Comparison of ENCODE assay signal across 8 mouse cellular contexts in the genomic region with DNA sequence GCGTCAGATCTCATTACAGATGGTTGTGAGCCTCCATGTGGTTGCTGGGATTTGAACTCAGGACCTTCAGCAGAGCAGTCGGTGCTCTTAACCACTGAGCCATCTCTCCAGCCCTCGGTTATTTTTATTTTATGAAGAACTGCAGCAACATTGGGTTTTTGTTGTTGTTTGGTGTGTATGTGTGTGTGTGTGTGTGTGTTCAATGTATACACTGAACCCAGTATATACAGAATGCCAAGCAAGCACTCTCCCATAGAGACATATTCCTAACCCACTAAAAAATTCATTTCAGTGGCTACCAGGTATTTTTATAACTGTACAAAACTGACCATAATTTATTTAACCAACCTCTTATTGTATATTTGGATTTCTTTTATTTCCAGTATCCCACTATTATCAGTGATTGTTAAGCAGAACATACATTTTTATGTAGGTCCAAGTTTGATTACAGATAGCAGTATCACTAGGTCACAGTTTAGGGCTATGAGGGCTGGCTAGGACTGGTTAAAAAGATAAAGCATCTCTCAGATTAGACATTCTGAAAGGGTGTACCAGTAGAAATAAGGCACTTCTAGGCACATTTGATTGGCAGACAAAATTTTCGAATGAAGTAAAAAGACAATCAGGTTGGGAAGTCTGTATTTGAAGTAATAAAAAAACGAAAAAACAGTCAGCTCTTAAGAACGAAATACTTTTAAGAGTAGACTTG. TPM values are rescaled to one million over a fixed set of nuclear protein-coding genes. Genes with fewer than 3 reads are reported as not detected.
A peak's percentile ranks its signal among the peaks of the same experiment; 100 is the strongest.
DNase-seq lines count a peak whose midpoint lies in the region; ATAC-seq and TF ChIP-seq lines count a peak whose summit lies in the region.

No protein-coding gene starts in this region.

- no peak overlapping the region for H3K9ac ChIP-seq in heart, postnatal 0 days (replicated peaks; ENCODE audit: low read depth, low read length)
- H3K9ac ChIP-seq in intestine, embryonic 14.5 days (ENCODE audit: low read length): peak overlapping the region; percentile 58
- peak overlapping the region; percentile 75 for H3K9ac ChIP-seq in midbrain, embryonic 14.5 days (replicated peaks; ENCODE audit: low read length)

- ATAC-seq in heart, postnatal 0 days (ENCODE audit: insufficient read depth, low read depth): no peak
- ATAC-seq in intestine, embryonic 14.5 days (replicated peaks; ENCODE audit: low FRiP score, low TSS enrichment, low read depth): no peak
- ATAC-seq in midbrain, embryonic 14.5 days (ENCODE audit: low FRiP score, low TSS enrichment): no peak

- H3K4me3 ChIP-seq in heart, postnatal 0 days (ENCODE audit: low read depth, low read length): peak overlapping the region; percentile 77
- H3K4me3 ChIP-seq in cortical plate, adult 2 months (ENCODE audit: insufficient read depth, low read length): peak overlapping the region; percentile 67; the same call in 1 of the 2 replicates
- H3K4me3 ChIP-seq in intestine, embryonic 14.5 days (ENCODE audit: low read depth, low read length): peak overlapping the region; percentile 60
- peak overlapping the region; percentile 67 for H3K4me3 ChIP-seq in midbrain, embryonic 14.5 days (replicated peaks; ENCODE audit: low read depth, low read length)

- TF ChIP-seq CTCF in heart, postnatal 0 days (IDR thresholded peaks at IDR 0.05; ENCODE audit: low read depth): no peak
- TF ChIP-seq CTCF in cortical plate, adult 2 months (IDR thresholded peaks at IDR 0.05; ENCODE audit: extremely low read depth, insufficient read depth, low read length): no peak

- 54% methylated on average over 6 of the region's 6 CpGs for WGBS in heart, postnatal 0 days
- WGBS in intestine, embryonic 14.5 days: 54% methylated on average over 6 of the region's 6 CpGs
- WGBS in midbrain, embryonic 14.5 days: 64% methylated on average over 6 of the region's 6 CpGs

- no peak for TF ChIP-seq EP300 in heart, postnatal 0 days (IDR thresholded peaks at IDR 0.05; ENCODE audit: low read depth)

- peak overlapping the region; percentile 77; the same call in 1 of the 2 replicates for H3K4me2 ChIP-seq in heart, postnatal 0 days (ENCODE audit: low read depth, low read length)
- peak overlapping the region; percentile 83 for H3K4me2 ChIP-seq in intestine, embryonic 14.5 days (ENCODE audit: low read length)
- H3K4me2 ChIP-seq in midbrain, embryonic 14.5 days (ENCODE audit: low read length): peak overlapping the region; percentile 89

- TF ChIP-seq POLR2A in cortical plate, adult 2 months (IDR thresholded peaks at IDR 0.05; ENCODE audit: extremely low read depth, insufficient read depth, low read length): no peak

- H3K27me3 ChIP-seq in heart, postnatal 0 days (ENCODE audit: control insufficient read depth, insufficient read depth, low read length): no peaks in the 10 kb centered on the region
- H3K27me3 ChIP-seq in intestine, embryonic 14.5 days (replicated peaks; ENCODE audit: control insufficient read depth, insufficient read depth, low read length): no peaks in the 10 kb centered on the region
- H3K27me3 ChIP-seq in midbrain, embryonic 14.5 days (ENCODE audit: control insufficient read depth, insufficient read depth, low read length): no peaks in the 10 kb centered on the region

- H3K36me3 ChIP-seq in heart, postnatal 0 days (replicated peaks; ENCODE audit: control insufficient read depth, insufficient read depth, low read length): peaks cover 17% of the 10 kb centered on the region
- H3K36me3 ChIP-seq in intestine, embryonic 14.5 days (ENCODE audit: control insufficient read depth, insufficient read depth, low read length): peaks cover 13% of the 10 kb centered on the region
- H3K36me3 ChIP-seq in midbrain, embryonic 14.5 days (ENCODE audit: control insufficient read depth, insufficient read depth, low read length): peaks cover 7% of the 10 kb centered on the region

- peak overlapping the region; percentile 99 for H3K27ac ChIP-seq in heart, postnatal 0 days (ENCODE audit: low read depth)
- no peak overlapping the region for H3K27ac ChIP-seq in cortical plate, adult 2 months (ENCODE audit: insufficient read depth, low read length)
- peak overlapping the region; percentile 92; the same call in 1 of the 2 replicates for H3K27ac ChIP-seq in intestine, embryonic 14.5 days (ENCODE audit: low read depth)
- 0 out of 2 replicates have a peak overlapping the region, but pooled peaks have one; percentile 98 for H3K27ac ChIP-seq in midbrain, embryonic 14.5 days (replicated peaks; ENCODE audit: low read depth, low read length)

- H3K9me3 ChIP-seq in heart, postnatal 0 days (replicated peaks; ENCODE audit: control insufficient read depth, low read length): no peaks in the 10 kb centered on the region
- no peaks in the 10 kb centered on the region for H3K9me3 ChIP-seq in intestine, embryonic 14.5 days (ENCODE audit: control insufficient read depth, low read length)
- no peaks in the 10 kb centered on the region for H3K9me3 ChIP-seq in midbrain, embryonic 14.5 days (ENCODE audit: control insufficient read depth, low read length)

- peaks cover 6% of the 10 kb centered on the region for H3K4me1 ChIP-seq in heart, postnatal 0 days (ENCODE audit: control insufficient read depth, insufficient read depth)
- peaks cover 3% of the 10 kb centered on the region; the same call in 1 of the 2 replicates for H3K4me1 ChIP-seq in cortical plate, adult 2 months (ENCODE audit: control insufficient read depth, insufficient read depth, low read length)
- peaks cover 20% of the 10 kb centered on the region for H3K4me1 ChIP-seq in intestine, embryonic 14.5 days (replicated peaks; ENCODE audit: control insufficient read depth, insufficient read depth, low read length)
- peaks cover 11% of the 10 kb centered on the region for H3K4me1 ChIP-seq in midbrain, embryonic 14.5 days (ENCODE audit: control insufficient read depth, insufficient read depth, low read length)

- no peak for DNase-seq in heart, postnatal 0 days (ENCODE audit: low spot score)
- no peak for DNase-seq in heart, adult 8-10 months (ENCODE audit: low spot score)
- DNase-seq in intestine, embryonic 14.5 days (ENCODE audit: low spot score): no peak
- DNase-seq in midbrain, embryonic 14.5 days: no peak
- DNase-seq in right cerebral cortex, postnatal 25 days: no peak
- DNase-seq in cerebellum, adult 11 months: no peak
- no peak for DNase-seq in T-cell, adult 2 months (ENCODE audit: low spot score)

RNA-seq across cellular contexts. Expression of a gene that starts 0.9 kb away (rescaled TPM):
- total RNA-seq in heart, postnatal 0 days (2014; rRNA removed; ENCODE audit: low replicate concordance): 74.4 and 84.9 TPM in 2 replicates
- 75.2 and 81.6 TPM in 2 replicates for polyA plus RNA-seq in heart, postnatal 0 days (2015; fragmentation: Nextera tagmentation; extraction: Ambion mirVana)
- total RNA-seq in heart, adult 8-10 months (2022): 100 to 1,000 TPM; 161 to 180 (median 166) TPM
- polyA plus RNA-seq in cortical plate, adult 2 months (2012; rRNA removed): 94.6 and 110 TPM in 2 replicates
- 70.9 and 71.5 TPM in 2 replicates for polyA plus RNA-seq in intestine, embryonic 14.5 days (2014; fragmentation: Nextera tagmentation; extraction: Ambion mirVana)
- 133 and 134 TPM in 2 replicates for polyA plus RNA-seq in midbrain, embryonic 14.5 days (2014; fragmentation: Nextera tagmentation; extraction: Ambion mirVana)

RNA-seq across cellular contexts. Expression of a gene that starts 1.3 kb away (rescaled TPM):
- 15.5 TPM in 1 of 2 replicates, not detected in the other for total RNA-seq in heart, postnatal 0 days (2014; rRNA removed; ENCODE audit: low replicate concordance)
- 1.3 and 1.4 TPM in 2 replicates for polyA plus RNA-seq in heart, postnatal 0 days (2015; fragmentation: Nextera tagmentation; extraction: Ambion mirVana)
- not detected for total RNA-seq in heart, adult 8-10 months (2022)
- 0.86 and 1.7 TPM in 2 replicates for polyA plus RNA-seq in cortical plate, adult 2 months (2012; rRNA removed)
- 0.64 and 0.81 TPM in 2 replicates for polyA plus RNA-seq in intestine, embryonic 14.5 days (2014; fragmentation: Nextera tagmentation; extraction: Ambion mirVana)
- 1.7 and 2.1 TPM in 2 replicates for polyA plus RNA-seq in midbrain, embryonic 14.5 days (2014; fragmentation: Nextera tagmentation; extraction: Ambion mirVana)

RNA-seq across cellular contexts. Expression of a gene that starts 16.5 kb away (rescaled TPM):
- 212 and 277 TPM in 2 replicates for total RNA-seq in heart, postnatal 0 days (2014; rRNA removed; ENCODE audit: low replicate concordance)
- polyA plus RNA-seq in heart, postnatal 0 days (2015; fragmentation: Nextera tagmentation; extraction: Ambion mirVana): 181 and 195 TPM in 2 replicates
- 100 to 1,000 TPM; 165 to 203 (median 175) TPM for total RNA-seq in heart, adult 8-10 months (2022)
- polyA plus RNA-seq in cortical plate, adult 2 months (2012; rRNA removed): not detected in 2 replicates
- 0.19 and 0.43 TPM in 2 replicates for polyA plus RNA-seq in intestine, embryonic 14.5 days (2014; fragmentation: Nextera tagmentation; extraction: Ambion mirVana)
- polyA plus RNA-seq in midbrain, embryonic 14.5 days (2014; fragmentation: Nextera tagmentation; extraction: Ambion mirVana): not detected in 2 replicates

RNA-seq across cellular contexts. Expression of a gene that starts 18.8 kb away (rescaled TPM):
- total RNA-seq in heart, postnatal 0 days (2014; rRNA removed; ENCODE audit: low replicate concordance): 48.3 and 85.2 TPM in 2 replicates
- polyA plus RNA-seq in heart, postnatal 0 days (2015; fragmentation: Nextera tagmentation; extraction: Ambion mirVana): 22.6 and 24.2 TPM in 2 replicates
- total RNA-seq in heart, adult 8-10 months (2022): 10 to 100 TPM in 2 of 4 experiments, 1 to 10 TPM in 2; 6.6 to 12.5 (median 9.3) TPM
- 27.2 and 35.7 TPM in 2 replicates for polyA plus RNA-seq in cortical plate, adult 2 months (2012; rRNA removed)
- 42.8 and 47.4 TPM in 2 replicates for polyA plus RNA-seq in intestine, embryonic 14.5 days (2014; fragmentation: Nextera tagmentation; extraction: Ambion mirVana)
- polyA plus RNA-seq in midbrain, embryonic 14.5 days (2014; fragmentation: Nextera tagmentation; extraction: Ambion mirVana): 15.8 and 16.2 TPM in 2 replicates

RNA-seq across cellular contexts. Expression of a gene that starts 19.0 kb away (rescaled TPM):
- total RNA-seq in heart, postnatal 0 days (2014; rRNA removed; ENCODE audit: low replicate concordance): 145 and 181 TPM in 2 replicates
- polyA plus RNA-seq in heart, postnatal 0 days (2015; fragmentation: Nextera tagmentation; extraction: Ambion mirVana): 250 and 254 TPM in 2 replicates
- 100 to 1,000 TPM; 273 to 297 (median 284) TPM for total RNA-seq in heart, adult 8-10 months (2022)
- polyA plus RNA-seq in cortical plate, adult 2 months (2012; rRNA removed): 50.2 and 61.4 TPM in 2 replicates
- polyA plus RNA-seq in intestine, embryonic 14.5 days (2014; fragmentation: Nextera tagmentation; extraction: Ambion mirVana): 200 TPM in 2 replicates
- polyA plus RNA-seq in midbrain, embryonic 14.5 days (2014; fragmentation: Nextera tagmentation; extraction: Ambion mirVana): 189 and 217 TPM in 2 replicates

Comparison
In these comparisons a context has a peak if more than half of its experiments do, and no peak if none do; other contexts are left out.
1. RNA of a gene that starts 16.5 kb away (polyA plus RNA-seq): 181 to 195 TPM in heart, postnatal 0 days; 0.19 to 0.43 TPM in intestine, embryonic 14.5 days, not detected in cortical plate, adult 2 months and not detected in midbrain, embryonic 14.5 days; every median in the first group is over 100 times any median in the second.
2. Peak in every context shown above with its lines, with median percentiles within 50 percentile points of each other: H3K4me2 ChIP-seq and H3K4me3 ChIP-seq.